Mouse (Mus musculus) retina, postnatal 1 day (tissue): ENCODE measurements around the gene Stap2.

Source experiments
- DNase-seq: peaks from one replicate; pipeline ENCODE4 v3.0.0-alpha.2; 2012

Gene Stap2

GRCm38 (mm10) chr17:56003000-56003399, 2.4 kb downstream of the Stap2 start:
- no peak for DNase-seq

GRCm38 (mm10) chr17:55999794-56000499, 5.4 kb downstream of the Stap2 start:
- no peak for DNase-seq

GRCm38 (mm10) chr17:55996007-55996406, 9.4 kb downstream of the Stap2 start:
- no peak for DNase-seq

- DNase-seq = no peak
Measured at GRCm38 (mm10) chr17:55990278-55990898, 15.0 kb downstream of the Stap2 start.

GRCm38 (mm10) chr17:55986030-55986961, 19.1 kb downstream of the Stap2 start, which contains the start of gene Fsd1:
TSS of gene Fsd1 (plus strand) at chr17:55986509.
- DNase-seq = peak; percentile 88

GRCm38 (mm10) chr17:55977301-55977700, 28.1 kb downstream of the Stap2 start:
- DNase-seq = no peak

GRCm38 (mm10) chr17:55976255-55976862, 29.0 kb downstream of the Stap2 start:
- peak; percentile 84 for DNase-seq

- no peak for DNase-seq
Measured at GRCm38 (mm10) chr17:55971453-55971852, 33.9 kb downstream of the Stap2 start.

- DNase-seq = peak; percentile 82
Measured at GRCm38 (mm10) chr17:55969966-55970891, 35.2 kb downstream of the Stap2 start, which contains the start of gene Shd. TSS of gene Shd (plus strand) at chr17:55970467.

GRCm38 (mm10) chr17:55969560-55969959, 35.8 kb downstream of the Stap2 start:
- DNase-seq = peak; percentile 77

GRCm38 (mm10) chr17:55968210-55968609, 37.2 kb downstream of the Stap2 start:
- peak; percentile 44 for DNase-seq

GRCm38 (mm10) chr17:55967186-55967585, 38.2 kb downstream of the Stap2 start:
- no peak for DNase-seq

GRCm38 (mm10) chr17:55964996-55965395, 40.4 kb downstream of the Stap2 start:
- no peak for DNase-seq

- no peak for DNase-seq
Measured at GRCm38 (mm10) chr17:55964496-55964895, 40.9 kb downstream of the Stap2 start.

- no peak for DNase-seq
Measured at GRCm38 (mm10) chr17:55963171-55963570, 42.2 kb downstream of the Stap2 start.

GRCm38 (mm10) chr17:55961631-55962030, 43.8 kb downstream of the Stap2 start:
- no peak for DNase-seq

GRCm38 (mm10) chr17:55960791-55961190, 44.6 kb downstream of the Stap2 start:
- no peak for DNase-seq

GRCm38 (mm10) chr17:55959946-55960740, 45.2 kb downstream of the Stap2 start:
- no peak for DNase-seq

GRCm38 (mm10) chr17:55958918-55959728, 46.3 kb downstream of the Stap2 start, which contains the start of gene Yju2:
TSS of gene Yju2 (plus strand) at chr17:55959099.
- peak; percentile 99 for DNase-seq

- no peak for DNase-seq
Measured at GRCm38 (mm10) chr17:55958584-55958886, 46.8 kb downstream of the Stap2 start.
